In genomic region chr14:54926401-54927158, GRCm38 (mm10) we compare ENCODE assay signal across 7 mouse cellular contexts. TPM values are rescaled to one million over a fixed set of nuclear protein-coding genes. Genes with fewer than 3 reads are reported as not detected.
DNase-seq lines count a peak whose midpoint lies in the region; ATAC-seq and TF ChIP-seq lines count a peak whose summit lies in the region.

No protein-coding gene starts in this region.

- H3K4me2 ChIP-seq in forebrain, embryonic 15.5 days (replicated peaks), result peak overlapping the region; percentile 90
- H3K4me2 ChIP-seq in limb, embryonic 14.5 days (replicated peaks; ENCODE audit: low read depth, low read length, severe bottlenecking), result peak overlapping the region; percentile 96
- H3K4me2 ChIP-seq in midbrain, embryonic 16.5 days (ENCODE audit: low read length), result peak overlapping the region; percentile 95

- DNase-seq in MN1 (ENCODE audit: low spot score), result peak; percentile 73
- peak; percentile 68 to 71 for DNase-seq in heart, postnatal 14 days
- DNase-seq in limb, embryonic 14.5 days (ENCODE audit: low spot score), result peak; percentile 89
- DNase-seq in urinary bladder, postnatal 36 days (ENCODE audit: low spot score in 2 of 2), result peak; percentile 84

- ATAC-seq in forebrain, embryonic 15.5 days (replicated peaks), result peak; percentile 66
- ATAC-seq in limb, embryonic 14.5 days (ENCODE audit: low FRiP score, low read depth), result peak; percentile 84
- peak; percentile 63 for ATAC-seq in midbrain, embryonic 16.5 days

- no peak for TF ChIP-seq CTCF in E14TG2a.4 (conservative IDR thresholded peaks at IDR 0.05; ENCODE audit: low read length)

- H3K9ac ChIP-seq in forebrain, embryonic 15.5 days (replicated peaks), result peak overlapping the region; percentile 78
- H3K9ac ChIP-seq in limb, embryonic 14.5 days (ENCODE audit: low read depth, low read length, severe bottlenecking), result peak overlapping the region; percentile 95
- peak overlapping the region; percentile 79 for H3K9ac ChIP-seq in midbrain, embryonic 16.5 days (ENCODE audit: low read depth, low read length)

- H3K27me3 ChIP-seq in E14TG2a.4 (ENCODE audit: insufficient read depth, low read length), result peaks cover 41% of the 10 kb centered on the region
- H3K27me3 ChIP-seq in forebrain, embryonic 15.5 days, result no peaks in the 10 kb centered on the region
- no peaks in the 10 kb centered on the region for H3K27me3 ChIP-seq in limb, embryonic 14.5 days (ENCODE audit: control insufficient read depth, insufficient read depth, low read length)
- no peaks in the 10 kb centered on the region for H3K27me3 ChIP-seq in midbrain, embryonic 16.5 days (ENCODE audit: control insufficient read depth, insufficient read depth, low read depth, low read length)

- under 1% methylated on average over 53 of the region's 58 CpGs for WGBS in forebrain, embryonic 15.5 days
- WGBS in limb, embryonic 14.5 days, result 2% methylated on average over 31 of the region's 58 CpGs
- WGBS in midbrain, embryonic 16.5 days, result under 1% methylated on average over 34 of the region's 58 CpGs

- H3K4me1 ChIP-seq in E14TG2a.4 (replicated peaks; ENCODE audit: low read depth, low read length), result peaks cover 70% of the 10 kb centered on the region
- peaks cover 37% of the 10 kb centered on the region for H3K4me1 ChIP-seq in forebrain, embryonic 15.5 days
- peaks cover 26% of the 10 kb centered on the region for H3K4me1 ChIP-seq in limb, embryonic 14.5 days (ENCODE audit: control insufficient read depth, insufficient read depth, low read length)
- peaks cover 26% of the 10 kb centered on the region for H3K4me1 ChIP-seq in midbrain, embryonic 16.5 days (ENCODE audit: control insufficient read depth, insufficient read depth, low read length)

- H3K9me3 ChIP-seq in E14TG2a.4 (ENCODE audit: low read length), result no peaks in the 10 kb centered on the region
- peaks cover 2% of the 10 kb centered on the region; the same call in 1 of the 2 replicates for H3K9me3 ChIP-seq in forebrain, embryonic 15.5 days
- peaks cover under 1% of the 10 kb centered on the region; the same call in 1 of the 2 replicates for H3K9me3 ChIP-seq in limb, embryonic 14.5 days (ENCODE audit: control insufficient read depth, low read length)
- H3K9me3 ChIP-seq in midbrain, embryonic 16.5 days (replicated peaks; ENCODE audit: control insufficient read depth, low read length, poor library complexity, severe bottlenecking), result no peaks in the 10 kb centered on the region

- peak overlapping the region; percentile 87 for H3K4me3 ChIP-seq in E14TG2a.4 (replicated peaks; ENCODE audit: low read length)
- H3K4me3 ChIP-seq in forebrain, embryonic 15.5 days, result peak overlapping the region; percentile 51
- H3K4me3 ChIP-seq in limb, embryonic 14.5 days (replicated peaks; ENCODE audit: low read length), result peak overlapping the region; percentile 65
- peak overlapping the region; percentile 54 for H3K4me3 ChIP-seq in midbrain, embryonic 16.5 days (ENCODE audit: low read depth, low read length)

- H3K27ac ChIP-seq in forebrain, embryonic 15.5 days (replicated peaks), result peak overlapping the region; percentile 96
- peak overlapping the region; percentile 100 for H3K27ac ChIP-seq in limb, embryonic 14.5 days (replicated peaks; ENCODE audit: low read depth, low read length)
- H3K27ac ChIP-seq in midbrain, embryonic 16.5 days (ENCODE audit: low read length), result peak overlapping the region; percentile 87

- H3K36me3 ChIP-seq in E14TG2a.4 (ENCODE audit: insufficient read depth, low read length), result peaks cover 11% of the 10 kb centered on the region; the same call in 1 of the 2 replicates
- H3K36me3 ChIP-seq in forebrain, embryonic 15.5 days, result 0 out of 2 replicates have a peak, but pooled peaks cover 3% of the 10 kb centered on the region
- peaks cover 10% of the 10 kb centered on the region for H3K36me3 ChIP-seq in limb, embryonic 14.5 days (ENCODE audit: control insufficient read depth, insufficient read depth, low read length)
- no peaks in the 10 kb centered on the region for H3K36me3 ChIP-seq in midbrain, embryonic 16.5 days (ENCODE audit: control insufficient read depth, insufficient read depth, low read length)

- TF ChIP-seq POLR2A in limb, embryonic 14.5 days (IDR thresholded peaks at IDR 0.05; ENCODE audit: borderline replicate concordance, extremely low read depth, insufficient read depth, insufficient read length), result peak; percentile 54; the same call in 1 of the 2 replicates

- intact Hi-C loops in heart, postnatal 14 days (cut with DNase I), result no loop called here

RNA-seq across cellular contexts. Expression of gene Efs, which starts 0.7 kb away (rescaled TPM):
- 27.6 and 30.4 TPM in 2 replicates for polyA plus RNA-seq in forebrain, embryonic 15.5 days (2015; fragmentation: Nextera tagmentation; extraction: Ambion mirVana)
- 1 to 10 TPM; 4.1 to 4.6 TPM for total RNA-seq in heart, postnatal 14 days (2021)
- polyA plus RNA-seq in limb, embryonic 14.5 days (2012; rRNA removed), result 117 and 171 TPM in 2 replicates
- 58.9 and 66.9 TPM in 2 replicates for polyA plus RNA-seq in limb, embryonic 14.5 days (2014; fragmentation: Nextera tagmentation; extraction: Ambion mirVana)
- polyA plus RNA-seq in midbrain, embryonic 16.5 days (2015; fragmentation: Nextera tagmentation; extraction: Ambion mirVana), result 11.7 and 12.9 TPM in 2 replicates

RNA-seq across cellular contexts. Expression of gene Il25, which starts 5.9 kb away (rescaled TPM):
- polyA plus RNA-seq in forebrain, embryonic 15.5 days (2015; fragmentation: Nextera tagmentation; extraction: Ambion mirVana), result 0.27 and 0.29 TPM in 2 replicates
- not detected for total RNA-seq in heart, postnatal 14 days (2021)
- polyA plus RNA-seq in limb, embryonic 14.5 days (2012; rRNA removed), result 0.31 and 0.77 TPM in 2 replicates
- polyA plus RNA-seq in limb, embryonic 14.5 days (2014; fragmentation: Nextera tagmentation; extraction: Ambion mirVana), result 0.19 TPM in 1 of 2 replicates, not detected in the other
- polyA plus RNA-seq in midbrain, embryonic 16.5 days (2015; fragmentation: Nextera tagmentation; extraction: Ambion mirVana), result 0.46 and 0.51 TPM in 2 replicates

RNA-seq across cellular contexts. Expression of gene Cmtm5, which starts 9.5 kb away (rescaled TPM):
- polyA plus RNA-seq in forebrain, embryonic 15.5 days (2015; fragmentation: Nextera tagmentation; extraction: Ambion mirVana), result 3.8 and 5.5 TPM in 2 replicates
- total RNA-seq in heart, postnatal 14 days (2021), result under 1 TPM; 0.49 to 0.60 TPM
- polyA plus RNA-seq in limb, embryonic 14.5 days (2012; rRNA removed), result 22.7 and 35.5 TPM in 2 replicates
- polyA plus RNA-seq in limb, embryonic 14.5 days (2014; fragmentation: Nextera tagmentation; extraction: Ambion mirVana), result 18.6 and 20.1 TPM in 2 replicates
- 9.5 and 14.8 TPM in 2 replicates for polyA plus RNA-seq in midbrain, embryonic 16.5 days (2015; fragmentation: Nextera tagmentation; extraction: Ambion mirVana)

RNA-seq across cellular contexts. Expression of gene Slc22a17, which starts 13.6 kb away (rescaled TPM):
- polyA plus RNA-seq in forebrain, embryonic 15.5 days (2015; fragmentation: Nextera tagmentation; extraction: Ambion mirVana), result 154 and 167 TPM in 2 replicates
- total RNA-seq in heart, postnatal 14 days (2021), result 1 to 10 TPM; 3.4 to 5.6 TPM
- polyA plus RNA-seq in limb, embryonic 14.5 days (2012; rRNA removed), result 403 and 594 TPM in 2 replicates
- polyA plus RNA-seq in limb, embryonic 14.5 days (2014; fragmentation: Nextera tagmentation; extraction: Ambion mirVana), result 57.9 and 64.3 TPM in 2 replicates
- polyA plus RNA-seq in midbrain, embryonic 16.5 days (2015; fragmentation: Nextera tagmentation; extraction: Ambion mirVana), result 219 and 245 TPM in 2 replicates

RNA-seq across cellular contexts. Expression of gene Pabpn1, which starts 34.3 kb away (rescaled TPM):
- polyA plus RNA-seq in forebrain, embryonic 15.5 days (2015; fragmentation: Nextera tagmentation; extraction: Ambion mirVana), result 163 and 164 TPM in 2 replicates
- 10 to 100 TPM; 66.9 to 77.6 TPM for total RNA-seq in heart, postnatal 14 days (2021)
- 476 and 495 TPM in 2 replicates for polyA plus RNA-seq in limb, embryonic 14.5 days (2012; rRNA removed)
- polyA plus RNA-seq in limb, embryonic 14.5 days (2014; fragmentation: Nextera tagmentation; extraction: Ambion mirVana), result 137 and 147 TPM in 2 replicates
- 150 and 163 TPM in 2 replicates for polyA plus RNA-seq in midbrain, embryonic 16.5 days (2015; fragmentation: Nextera tagmentation; extraction: Ambion mirVana)

Comparison
In these comparisons a context has a peak if more than half of its experiments do, and no peak if none do; other contexts are left out.
1. Peak in every context shown above with its lines: DNase-seq, ATAC-seq, H3K4me3 ChIP-seq and H3K27ac ChIP-seq.